Mouse (Mus musculus): Measurements from ENCODE around the gene Eif1.
"Not testable (repeated sequence)": the region's sequence is repeated elsewhere in the genome, so short reads cannot be mapped to it uniquely, and the experiment has no call there.

The Eif1 gene

DNA sequence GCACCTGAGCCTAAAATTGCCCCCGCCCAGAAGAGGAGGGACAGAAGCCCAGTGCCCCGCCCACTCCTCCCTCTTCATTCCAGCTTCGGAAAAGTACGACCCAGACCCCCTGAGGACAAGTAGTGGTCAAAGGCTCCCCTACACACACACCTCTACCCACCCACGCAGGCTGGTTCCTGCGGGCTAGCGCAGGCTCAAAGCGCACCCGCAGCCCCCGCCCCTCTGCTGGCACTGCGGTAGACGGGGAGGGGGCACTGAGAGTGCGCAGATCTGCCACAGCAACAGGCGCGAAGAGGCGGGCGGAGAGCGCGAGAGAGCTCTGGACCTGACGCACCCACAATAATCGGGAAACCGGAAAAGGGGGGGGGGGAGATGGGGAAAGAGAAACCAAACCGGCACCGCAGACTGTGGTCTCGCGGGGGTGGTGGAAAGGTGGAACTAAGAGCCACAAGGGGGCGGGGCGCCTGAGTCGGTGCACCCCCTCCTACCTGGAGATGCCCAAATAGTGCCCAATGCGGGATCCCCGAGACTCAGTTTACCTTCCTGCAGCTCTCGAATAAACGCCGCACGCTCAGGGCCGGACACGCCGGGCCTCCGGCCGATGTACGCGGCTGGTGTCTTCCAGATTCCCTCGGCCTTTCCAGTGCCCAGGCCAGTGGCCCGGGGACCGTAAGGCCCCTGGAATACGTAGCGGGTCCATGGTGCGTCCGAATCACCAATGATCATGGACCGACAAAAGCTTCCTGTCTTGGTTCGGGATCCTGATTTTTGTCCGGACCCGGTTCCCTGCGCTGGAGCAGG is 35.7 kb downstream of the Eif1 start:
- peak; percentile 52 to 61 for DNase-seq

DNA sequence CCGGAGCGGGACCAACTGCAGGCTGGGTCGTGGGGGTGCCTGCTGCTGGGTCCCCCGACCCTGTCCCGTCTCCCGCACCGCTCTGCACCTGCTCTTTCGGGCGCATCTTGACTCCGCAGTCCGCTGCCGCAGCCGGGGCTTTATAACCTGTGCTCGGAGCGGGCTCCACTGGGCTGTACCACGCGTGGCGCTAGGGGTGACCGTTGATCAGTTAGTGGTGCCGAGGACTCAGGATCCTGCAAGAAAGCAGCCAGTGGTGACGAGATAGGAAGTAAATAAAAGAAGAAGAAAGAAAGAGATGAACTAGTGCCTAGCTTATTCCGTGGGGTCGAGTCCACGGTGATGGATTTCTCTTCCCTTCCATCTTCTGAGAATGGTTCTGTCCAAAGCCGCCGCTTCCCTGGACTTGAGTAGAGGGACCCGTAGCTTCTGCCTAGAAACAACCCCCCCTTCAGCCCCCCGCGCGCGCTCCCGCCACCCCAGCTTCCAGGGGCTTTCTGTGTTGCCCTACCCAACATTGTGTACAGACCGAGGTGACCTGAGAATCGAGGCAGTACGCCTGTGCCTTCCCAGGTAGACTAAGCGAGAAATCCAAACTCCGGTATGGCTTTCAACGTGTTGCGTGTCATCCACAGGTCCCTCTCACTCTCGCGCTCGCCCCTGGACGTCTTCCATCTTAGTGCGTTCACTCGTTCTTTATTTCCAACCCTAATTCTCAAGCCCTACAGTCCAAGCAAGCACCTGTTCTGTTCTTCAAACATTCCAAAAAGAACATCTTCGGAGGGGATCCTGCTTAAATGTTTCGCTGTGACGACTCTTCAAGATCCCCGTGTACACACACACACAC is 36.5 kb downstream of the Eif1 start, which contains the start of gene Hap1:
Gene Hap1, minus strand, starts transcription at position 157 of the 847 bp plus-strand sequence.
- peak; percentile 78 to 83 for DNase-seq

DNA sequence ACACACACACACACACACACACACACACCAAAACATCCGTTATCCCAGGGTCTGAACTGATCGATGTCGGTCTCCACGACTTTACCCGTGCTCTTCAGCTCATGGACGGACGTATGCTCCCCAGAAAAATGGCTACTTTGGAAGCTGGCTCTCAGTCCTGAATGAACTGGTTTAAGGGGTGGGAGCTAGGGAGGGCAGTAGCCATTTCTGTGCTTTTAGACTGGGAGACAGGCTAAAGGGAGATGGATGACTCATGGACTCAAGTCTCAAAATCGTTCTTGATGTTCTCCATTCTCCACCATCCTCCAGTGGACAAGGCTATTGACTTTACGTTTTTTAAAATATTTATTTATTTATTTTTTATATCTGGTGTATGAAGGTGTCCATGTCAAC is 37.1 kb downstream of the Eif1 start:
- no peak for DNase-seq

DNA sequence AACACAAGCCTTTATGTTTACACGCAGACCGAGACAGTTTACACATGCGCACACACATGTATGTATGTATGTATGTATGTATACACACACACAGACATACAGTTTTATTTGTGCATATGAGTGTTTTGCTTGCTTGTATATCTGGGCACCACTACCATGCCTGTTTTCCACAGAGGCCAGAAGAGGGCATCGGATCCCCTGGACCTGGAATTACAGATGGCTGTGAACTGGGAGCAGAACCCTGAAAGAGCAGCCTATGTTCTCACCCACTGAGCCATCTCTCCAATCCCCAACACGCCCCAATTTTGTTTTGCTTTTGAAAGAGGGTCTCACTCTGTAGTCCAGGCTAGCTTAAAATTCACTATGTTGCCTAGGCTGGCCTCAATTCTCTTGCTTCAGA is 37.7 kb downstream of the Eif1 start:
- no peak for DNase-seq

DNA sequence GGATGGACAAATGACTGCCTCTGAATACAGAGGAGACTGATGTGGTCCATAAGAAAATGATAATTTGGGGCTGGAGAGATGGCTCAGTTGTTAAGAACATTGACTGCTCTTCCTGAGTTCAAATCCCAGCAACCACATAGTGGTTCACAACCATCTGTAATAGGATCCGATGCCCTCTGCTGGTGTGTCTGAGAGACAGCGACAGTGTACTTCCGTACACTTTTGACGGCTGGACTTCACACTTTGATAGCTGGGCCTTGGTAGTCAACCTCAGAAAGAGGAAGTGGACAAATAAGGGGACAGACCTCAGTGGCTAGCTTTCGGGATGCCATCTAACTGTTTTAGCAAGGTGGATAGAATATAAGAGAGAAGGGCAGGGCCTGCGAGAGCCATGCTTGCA is 40.5 kb downstream of the Eif1 start:
- no peak for DNase-seq

DNA sequence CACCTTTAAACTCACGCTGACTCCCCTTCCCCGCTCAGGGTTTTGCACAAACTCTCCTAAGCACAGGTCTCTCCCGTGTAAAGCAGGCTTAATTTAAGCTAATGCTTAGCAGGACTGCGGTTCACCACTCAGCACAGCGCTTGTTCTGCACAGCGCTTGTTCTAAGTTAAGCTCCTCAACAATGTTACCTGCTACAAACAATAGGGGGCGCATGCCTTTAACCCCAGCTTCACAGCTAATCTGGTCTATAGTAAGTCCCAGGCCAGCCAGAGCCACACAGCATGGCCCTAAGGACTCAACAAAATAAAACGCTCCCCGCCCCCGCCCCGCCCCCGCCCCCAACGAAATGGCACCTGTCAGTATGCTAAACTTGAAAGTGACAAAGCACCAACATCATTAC is 41.4 kb downstream of the Eif1 start:
- DNase-seq, result not testable (repeated sequence)

DNA sequence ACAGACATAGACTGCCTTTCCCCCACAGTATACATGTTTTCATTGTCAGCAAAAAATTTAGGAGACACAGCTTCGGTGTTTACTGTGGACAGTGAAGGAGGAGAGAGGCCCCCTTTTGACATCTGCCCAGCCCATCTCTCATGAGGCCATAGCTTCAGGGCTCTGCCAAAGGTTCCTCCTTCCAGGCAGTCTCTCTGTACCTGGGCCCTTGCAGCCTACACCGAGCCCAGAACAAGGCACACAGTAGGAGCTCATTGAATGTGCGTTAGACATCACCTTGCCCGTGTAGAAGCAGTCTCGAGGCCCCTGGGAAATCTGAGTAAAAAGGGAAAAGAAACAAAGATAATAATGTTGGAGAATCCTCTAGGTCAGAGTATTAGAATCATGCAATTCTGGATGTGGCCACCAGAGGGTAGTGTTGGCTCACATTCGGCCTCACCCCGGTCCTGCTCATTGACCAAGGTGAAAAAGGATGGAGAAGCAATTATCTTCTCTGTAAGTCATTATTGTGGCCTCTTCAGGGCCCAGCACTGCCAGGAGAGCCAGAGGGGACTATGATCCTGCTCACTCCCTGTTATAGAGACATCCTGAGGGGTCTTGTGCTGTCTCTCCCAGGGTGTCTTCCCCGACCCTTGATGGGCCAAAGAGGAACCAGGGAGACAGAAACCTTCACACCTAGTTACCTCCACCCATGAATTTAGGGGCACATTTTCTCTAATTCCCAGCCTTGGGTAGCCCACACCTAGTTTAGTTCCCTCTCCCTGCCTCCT is 42.7 kb downstream of the Eif1 start:
- DNase-seq, result peak; percentile 71 to 85

DNA sequence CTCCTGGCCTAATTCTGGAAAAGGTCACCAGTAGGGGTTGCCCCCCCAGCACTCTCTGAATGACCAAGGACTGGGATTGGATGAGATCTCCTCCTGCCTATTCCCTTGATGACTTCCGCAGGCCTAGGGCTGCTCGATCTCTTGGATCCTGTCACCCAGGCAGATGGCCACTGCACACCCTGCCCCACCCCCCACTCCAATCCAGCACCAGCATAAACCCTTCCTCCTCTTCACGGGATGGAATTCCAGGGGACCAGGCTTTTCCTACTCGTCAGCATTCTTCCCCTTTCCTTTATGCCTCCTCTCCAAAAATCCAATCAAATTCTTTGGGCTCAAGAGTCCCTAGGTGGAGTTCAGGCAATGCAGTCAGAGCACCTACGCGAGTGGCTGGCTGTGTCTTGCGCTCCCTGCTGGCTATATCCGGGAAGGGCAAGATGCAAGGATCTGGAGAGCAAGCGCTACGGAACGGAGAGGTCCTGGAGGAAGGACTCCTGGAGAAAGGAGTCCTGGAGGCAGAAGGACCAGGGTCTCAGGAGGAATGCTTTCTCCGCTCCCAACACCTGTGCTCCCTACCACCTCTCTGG is 43.4 kb downstream of the Eif1 start:
- peak; percentile 81 to 84 for DNase-seq

DNA sequence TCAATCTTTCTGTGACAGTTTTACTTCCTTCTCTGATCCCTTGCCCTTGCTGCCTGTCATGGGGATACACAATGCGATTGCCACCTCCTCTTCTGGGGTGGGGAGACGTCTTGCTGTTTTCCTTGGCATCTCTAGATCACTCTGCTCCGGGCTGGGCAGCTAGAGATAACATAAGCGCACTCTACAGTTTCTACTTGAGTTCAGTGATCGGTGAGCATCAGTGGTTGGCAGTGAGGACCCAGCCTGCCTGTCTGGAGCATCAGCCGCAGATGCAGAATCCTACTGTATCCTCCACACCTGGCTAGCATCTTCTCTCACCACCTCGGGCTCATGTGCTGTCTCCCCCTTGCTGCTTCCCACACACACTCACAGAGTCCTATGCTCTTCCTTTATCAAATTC is 49.5 kb downstream of the Eif1 start:
- peak in 1 of 2 experiments; percentile 31 for DNase-seq

DNA sequence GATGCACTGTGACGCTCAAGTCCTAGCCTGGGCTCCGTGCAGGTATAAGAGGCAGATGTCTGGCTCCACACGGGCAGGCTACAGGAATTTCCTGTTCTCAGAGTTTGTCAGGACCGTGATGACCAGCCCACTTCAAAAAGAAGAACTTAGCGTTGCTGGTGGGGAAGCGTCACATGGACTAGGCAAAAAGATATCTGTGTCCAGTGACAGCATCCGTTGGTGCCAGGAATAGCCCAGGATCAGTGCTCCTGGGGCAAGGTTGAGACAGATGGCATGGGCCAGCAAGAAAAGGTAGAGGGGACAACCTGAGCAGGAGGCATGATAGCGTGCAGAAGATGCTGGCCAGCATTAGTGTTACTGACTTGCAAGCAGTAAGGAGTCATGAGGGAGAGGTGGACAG is 50.1 kb downstream of the Eif1 start:
- peak in 1 of 2 experiments; percentile 35 for DNase-seq
